Mouse (Mus musculus): ENCODE measurements around the gene Mei4. TPM values are rescaled to one million over a fixed set of nuclear protein-coding genes. Genes with fewer than 3 reads are reported as not detected.

The Mei4 gene
- 0.22 and 0.69 TPM in 2 replicates for polyA plus RNA-seq (2012)

GRCm38 (mm10) chr9:81863181-81863887, at the start of gene Mei4:
Mei4 (plus strand) TSS chr9:81863670.

Other genes starting within 250 kb of the Mei4 start
- gene Htr1b, start 229.8 kb upstream of the Mei4 start, polyA plus RNA-seq (2012) = 0.16 and 0.21 TPM in 2 replicates